ENCODE assay signal across 17 mouse cellular contexts in genomic region chr5:148185898-148186297, GRCm38 (mm10).
DNase-seq lines count a peak whose midpoint lies in the region; TF ChIP-seq lines count a peak whose summit lies in the region.
"Had no signal": no experiment of that assay in that cellular context is flagged by ENCODE, and none has a peak within 500 bp of the region (broad histone marks: within the 10 kb centered on the region; RNA-seq: fewer than 3 reads in every experiment).

No protein-coding gene starts in this region.

- H3K4me3 ChIP-seq in heart, adult 2 months, result no peak overlapping the region
- H3K4me3 ChIP-seq in left cerebral cortex, adult 2 months, result no peak overlapping the region
- H3K4me3 ChIP-seq in MEL (ENCODE audit: control insufficient read depth in 1 of 2, insufficient read depth in 1 of 2, low read depth in 2 of 2, low read length in 2 of 2), result no peak overlapping the region
- H3K4me3 ChIP-seq: embryonic facial prominence, embryonic 15.5 days; erythroblast, embryonic 14.5 days; forebrain, embryonic 10.5 days; heart, embryonic 13.5 days; hindbrain, embryonic 12.5 days had no signal

- no peaks in the 10 kb centered on the region for H3K9me3 ChIP-seq in MEL (replicated peaks; ENCODE audit: insufficient read depth, low read length)

- H3K79me2 ChIP-seq in heart, adult 2 months (replicated peaks; ENCODE audit: control insufficient read depth, insufficient read depth, low read length), result no peaks in the 10 kb centered on the region
- H3K79me2 ChIP-seq in MEL (ENCODE audit: control insufficient read depth, insufficient read depth, low read length, poor library complexity), result no peaks in the 10 kb centered on the region

- H3K9ac ChIP-seq in heart, adult 2 months (ENCODE audit: low read depth, low read length), result no peak overlapping the region
- no peak overlapping the region for H3K9ac ChIP-seq in MEL (ENCODE audit: control insufficient read depth, low read depth, low read length, poor library complexity, severe bottlenecking)
- H3K9ac ChIP-seq: embryonic facial prominence, embryonic 15.5 days; heart, embryonic 13.5 days; hindbrain, embryonic 12.5 days had no signal

- intact Hi-C loops in heart, adult 2 months (cut with DNase I), result no loop called here
- intact Hi-C loops in left cerebral cortex, adult 2 months (cut with DNase I), result no loop called here

- TF ChIP-seq CTCF in heart, adult 2 months (IDR thresholded peaks at IDR 0.05), result peak; percentile 20
- TF ChIP-seq CTCF in left cerebral cortex, adult 2 months (IDR thresholded peaks at IDR 0.05), result peak; percentile 32
- peak in 2 of 3 experiments; percentile 1 to 18; a peak in 2 of 6 replicates for TF ChIP-seq CTCF in MEL (IDR thresholded peaks at IDR 0.05 in 2 of 3, conservative IDR thresholded peaks at IDR 0.05 in 1 of 3; ENCODE audit: control insufficient read depth in 1 of 3, insufficient read depth in 1 of 3, low read depth in 2 of 3, low read length in 3 of 3, poor library complexity in 1 of 3, severe bottlenecking in 1 of 3)

- H3K27ac ChIP-seq in heart, adult 2 months, result no peak overlapping the region
- no peak overlapping the region for H3K27ac ChIP-seq in left cerebral cortex, adult 2 months
- H3K27ac ChIP-seq in MEL (ENCODE audit: control insufficient read depth, low read depth, low read length), result no peak overlapping the region
- H3K27ac ChIP-seq: embryonic facial prominence, embryonic 15.5 days; forebrain, embryonic 10.5 days; heart, embryonic 13.5 days; hindbrain, embryonic 12.5 days had no signal

- H3K36me3 ChIP-seq in heart, adult 2 months (ENCODE audit: control insufficient read depth, insufficient read depth, low read length), result no peaks in the 10 kb centered on the region
- no peaks in the 10 kb centered on the region for H3K36me3 ChIP-seq in MEL (ENCODE audit: control insufficient read depth in 1 of 2, insufficient read depth in 2 of 2, low read length in 2 of 2)
- H3K36me3 ChIP-seq: embryonic facial prominence, embryonic 15.5 days; forebrain, embryonic 10.5 days; heart, embryonic 13.5 days; hindbrain, embryonic 12.5 days had no signal

- 64% methylated on average over 1 of the region's 1 CpGs for WGBS in heart, adult 2 months

- TF ChIP-seq RAD21 in MEL (IDR thresholded peaks at IDR 0.05; ENCODE audit: low read depth, low read length), result no peak

- no peaks in the 10 kb centered on the region for H3K4me1 ChIP-seq in heart, adult 2 months (ENCODE audit: control insufficient read depth, insufficient read depth, low read length)
- H3K4me1 ChIP-seq in MEL (ENCODE audit: control insufficient read depth in 1 of 2, insufficient read depth in 2 of 2, low read length in 2 of 2), result no peaks in the 10 kb centered on the region
- H3K4me1 ChIP-seq: embryonic facial prominence, embryonic 15.5 days had no signal

- DNase-seq in heart, adult 2 months, result no peak
- DNase-seq in heart, adult 9 months (ENCODE audit: low spot score in 2 of 2), result no peak
- no peak for DNase-seq in left cerebral cortex, adult 2 months (ENCODE audit: extremely low spot score in 1 of 2, low spot score in 2 of 2)
- no peak for DNase-seq in left cerebral cortex, adult 8-10 months (ENCODE audit: low spot score in 2 of 2)
- no peak for DNase-seq in MEL (ENCODE audit: low read depth, low spot score)
- no peak for DNase-seq in cerebellum, postnatal 4 days (ENCODE audit: low spot score in 2 of 2)
- DNase-seq: adrenal gland, postnatal 25 days; cerebellum, adult 2 months; cerebellum, postnatal 10 days; embryo, embryonic 11 days; heart, postnatal 4 days had no signal

- TF ChIP-seq POLR2A in heart, adult 2 months (IDR thresholded peaks at IDR 0.05; ENCODE audit: insufficient read depth, low read depth, low read length), result no peak
- TF ChIP-seq POLR2A in MEL (IDR thresholded peaks at IDR 0.05; ENCODE audit: control insufficient read depth in 1 of 2, insufficient read depth in 1 of 2, low read depth in 1 of 2, low read length in 2 of 2, poor library complexity in 1 of 2), result no peak

- no peak for TF ChIP-seq EP300 in heart, adult 2 months (IDR thresholded peaks at IDR 0.05; ENCODE audit: insufficient read depth, low read depth, low read length)
- no peak for TF ChIP-seq EP300 in MEL (IDR thresholded peaks at IDR 0.05; ENCODE audit: low read depth in 1 of 2, low read length in 2 of 2)

- no peaks in the 10 kb centered on the region for H3K27me3 ChIP-seq in heart, adult 2 months (ENCODE audit: control insufficient read depth, insufficient read depth, low read length)
- no peaks in the 10 kb centered on the region for H3K27me3 ChIP-seq in MEL (ENCODE audit: control insufficient read depth in 1 of 2, insufficient read depth in 2 of 2, low read length in 2 of 2)
- H3K27me3 ChIP-seq: CH12.LX; embryonic facial prominence, embryonic 15.5 days; heart, embryonic 13.5 days; hindbrain, embryonic 12.5 days had no signal

TF ChIP-seq in MEL, 35 proteins besides CTCF, POLR2A, EP300 and RAD21:
- no peak for TF ChIP-seq GATA1 (IDR thresholded peaks at IDR 0.05; ENCODE audit: low read depth, low read length)
- TF ChIP-seq ZMIZ1 (IDR thresholded peaks at IDR 0.05; ENCODE audit: low read depth, low read length), result no peak
- no peak for TF ChIP-seq GABPA (IDR thresholded peaks at IDR 0.05; ENCODE audit: low read depth, low read length)
- no peak for TF ChIP-seq POLR2AphosphoS2 (IDR thresholded peaks at IDR 0.05; ENCODE audit: low read length)
- TF ChIP-seq MAZ (IDR thresholded peaks at IDR 0.05; ENCODE audit: low read depth, low read length), result no peak
- TF ChIP-seq MAX (IDR thresholded peaks at IDR 0.05; ENCODE audit: low read length), result no peak
- TF ChIP-seq SIN3A (IDR thresholded peaks at IDR 0.05; ENCODE audit: low read length), result no peak
- no peak for TF ChIP-seq BHLHE40 (IDR thresholded peaks at IDR 0.05; ENCODE audit: borderline replicate concordance, low read depth, low read length)
- no peak for TF ChIP-seq NRF1 (IDR thresholded peaks at IDR 0.05; ENCODE audit: insufficient read depth, low read depth, low read length, poor library complexity, severe bottlenecking)
- TF ChIP-seq MYC (IDR thresholded peaks at IDR 0.05; ENCODE audit: low read depth, low read length), result no peak
- no peak for TF ChIP-seq RCOR1 (IDR thresholded peaks at IDR 0.05; ENCODE audit: low read depth, low read length)
- TF ChIP-seq E2F4 (IDR thresholded peaks at IDR 0.05; ENCODE audit: borderline replicate concordance, low read depth, low read length), result no peak
- TF ChIP-seq TAL1 (IDR thresholded peaks at IDR 0.05; ENCODE audit: low read length), result no peak
- no peak for TF ChIP-seq SMC3 (IDR thresholded peaks at IDR 0.05; ENCODE audit: low read depth, low read length)
- TF ChIP-seq MAFK (IDR thresholded peaks at IDR 0.05; ENCODE audit: borderline replicate concordance, low read depth, low read length), result no peak
- TF ChIP-seq USF1 (IDR thresholded peaks at IDR 0.05; ENCODE audit: low read depth, low read length), result no peak
- TF ChIP-seq USF2 (IDR thresholded peaks at IDR 0.05; ENCODE audit: borderline replicate concordance in 1 of 2, insufficient read depth in 1 of 2, low read depth in 1 of 2, low read length in 2 of 2), result no peak
- TF ChIP-seq UBTF (IDR thresholded peaks at IDR 0.05; ENCODE audit: borderline replicate concordance, insufficient read depth, low read depth, low read length), result no peak
TF ChIP-seq in MEL: peak in this region for 0.
